In genomic region chr5:5109017-5109416, GRCm38 (mm10) we compare ENCODE assay signal across 14 mouse cellular contexts.
"Had no signal": no experiment of that assay in that cellular context is flagged by ENCODE, and none has a peak within 500 bp of the region (broad histone marks: within the 10 kb centered on the region; RNA-seq: fewer than 3 reads in every experiment).

No protein-coding gene starts in this region.

- H3K4me1 ChIP-seq: liver, embryonic 12.5 days; midbrain, embryonic 12.5 days had no signal

- H3K9ac ChIP-seq: limb, embryonic 15.5 days; liver, embryonic 12.5 days; lung, embryonic 14.5 days; midbrain, embryonic 12.5 days; neural tube, embryonic 13.5 days had no signal

- H3K36me3 ChIP-seq: limb, embryonic 15.5 days; liver, embryonic 12.5 days; midbrain, embryonic 12.5 days; neural tube, embryonic 13.5 days had no signal

- DNase-seq: kidney, postnatal 10 days; layer of hippocampus, postnatal 36 days; lung, postnatal 14 days; retina, postnatal 1 day; right cerebral cortex, postnatal 4 days; spleen, adult 18-20 months; thymus, adult 18-20 months; thymus, postnatal 14 days had no signal

- H3K9me3 ChIP-seq: limb, embryonic 15.5 days; liver, embryonic 12.5 days; midbrain, embryonic 12.5 days; neural tube, embryonic 13.5 days had no signal

- H3K27ac ChIP-seq: limb, embryonic 15.5 days; liver, embryonic 12.5 days; midbrain, embryonic 12.5 days; neural tube, embryonic 13.5 days had no signal

- ATAC-seq: liver, embryonic 12.5 days; midbrain, embryonic 16.5 days had no signal

- H3K4me3 ChIP-seq: limb, embryonic 15.5 days; liver, embryonic 12.5 days; midbrain, embryonic 12.5 days; neural tube, embryonic 13.5 days had no signal

- H3K27me3 ChIP-seq: limb, embryonic 15.5 days; liver, embryonic 12.5 days; midbrain, embryonic 12.5 days; neural tube, embryonic 13.5 days had no signal

- H3K4me2 ChIP-seq: limb, embryonic 15.5 days; liver, embryonic 12.5 days; lung, embryonic 14.5 days; midbrain, embryonic 12.5 days; neural tube, embryonic 13.5 days had no signal
